Mouse (Mus musculus) MEL (cell line): ENCODE results near the gene Asb7. TPM values are rescaled to one million over a fixed set of nuclear protein-coding genes. Genes with fewer than 3 reads are reported as not detected.

Source experiments
- DNase-seq: peaks from one replicate; pipeline ENCODE4 v3.0.0; 2011; ENCODE audit warnings: low read depth, low spot score
- H3K27ac ChIP-seq: 2 replicates; pipeline ENCODE4 v1.5.1; 2012; ENCODE audit warnings: low read depth, mild to moderate bottlenecking, control low read depth, low read length, moderate library complexity; ENCODE audit not compliant: control insufficient read depth
- H3K27me3 ChIP-seq, 2 experiments: fragments of 150-350 bp in 1 of 2; sonication (generic) in 1 of 2; 2 replicates each; pipeline ENCODE4 v1.6.1; 2012; ENCODE audit warnings: low read length in 2 of 2, mild to moderate bottlenecking in 2 of 2, improper control_type of control experiment in 1 of 2, moderate library complexity in 1 of 2; ENCODE audit not compliant: insufficient read depth in 2 of 2, control insufficient read depth in 1 of 2
- H3K36me3 ChIP-seq, 2 experiments: 2 replicates each; pipeline ENCODE4 v1.6.1; 2012 to 2014; ENCODE audit warnings: low read length in 2 of 2, improper control_type of control experiment in 1 of 2, inconsistent platforms in 1 of 2, mild to moderate bottlenecking in 1 of 2; ENCODE audit not compliant: insufficient read depth in 2 of 2, control insufficient read depth in 1 of 2
- H3K4me1 ChIP-seq, 2 experiments: fragments of 150-350 bp in 1 of 2; sonication (generic) in 1 of 2; 2 replicates each; pipeline ENCODE4 v1.6.1; 2012; ENCODE audit warnings: low read length in 2 of 2, improper control_type of control experiment in 1 of 2, mild to moderate bottlenecking in 1 of 2; ENCODE audit not compliant: insufficient read depth in 2 of 2, control insufficient read depth in 1 of 2
- H3K4me3 ChIP-seq, 2 experiments: fragments of 150-350 bp in 1 of 2; sonication (generic) in 1 of 2; 2 replicates each; pipeline ENCODE4 v1.5.1; 2012; ENCODE audit warnings: low read depth in 2 of 2, low read length in 2 of 2, mild to moderate bottlenecking in 2 of 2, moderate library complexity in 2 of 2, control low read depth in 1 of 2, improper control_type of control experiment in 1 of 2; ENCODE audit not compliant: control insufficient read depth in 1 of 2, insufficient read depth in 1 of 2
- H3K79me2 ChIP-seq: 2 replicates; pipeline ENCODE4 v1.6.1; 2012; ENCODE audit warnings: mild to moderate bottlenecking, low read length, moderate library complexity; ENCODE audit not compliant: control insufficient read depth, poor library complexity, insufficient read depth
- H3K9ac ChIP-seq: 2 replicates; pipeline ENCODE4 v1.6.1; 2012; ENCODE audit warnings: low read depth, mild to moderate bottlenecking, control low read depth, low read length, moderate library complexity; ENCODE audit not compliant: control insufficient read depth, poor library complexity, severe bottlenecking
- H3K9me3 ChIP-seq: fragments of 150-350 bp; sonication (generic); replicated peaks from 2 replicates; pipeline ENCODE4 v1.6.1; 2012; ENCODE audit warnings: mild to moderate bottlenecking, low read length, improper control_type of control experiment, moderate library complexity; ENCODE audit not compliant: insufficient read depth
- BHLHE40 ChIP-seq: IDR thresholded peaks from 2 replicates; pipeline ENCODE4 v1.6.1; 2012; ENCODE audit warnings: low read depth, mild to moderate bottlenecking, inconsistent platforms, low read length, improper control_type of control experiment, borderline replicate concordance
- CHD2 ChIP-seq: IDR thresholded peaks from 2 replicates; pipeline ENCODE4 v1.6.1; 2011; ENCODE audit warnings: low read length, improper control_type of control experiment
- CTCF ChIP-seq, 3 experiments: IDR thresholded peaks in 2 of 3; conservative IDR thresholded peaks in 1 of 3; 2 replicates each; pipeline ENCODE4 v1.5.1; 2011 to 2012; ENCODE audit warnings: low read length in 3 of 3, low read depth in 2 of 3, mild to moderate bottlenecking in 2 of 3, improper control_type of control experiment in 1 of 3, inconsistent platforms in 1 of 3, mixed read lengths in 1 of 3, moderate library complexity in 1 of 3; ENCODE audit not compliant: control insufficient read depth in 1 of 3, insufficient read depth in 1 of 3, poor library complexity in 1 of 3, severe bottlenecking in 1 of 3
- E2F4 ChIP-seq: IDR thresholded peaks from 2 replicates; pipeline ENCODE4 v1.6.1; 2011; ENCODE audit warnings: low read depth, low read length, improper control_type of control experiment, borderline replicate concordance
- ELF1 ChIP-seq: IDR thresholded peaks from 2 replicates; pipeline ENCODE4 v1.6.1; 2014; ENCODE audit warnings: low read depth, mild to moderate bottlenecking, inconsistent platforms, low read length, improper control_type of control experiment, moderate library complexity
- GATA1 ChIP-seq: IDR thresholded peaks from 2 replicates; pipeline ENCODE4 v1.6.1; 2011; ENCODE audit warnings: low read depth, low read length, improper control_type of control experiment
- HCFC1 ChIP-seq: IDR thresholded peaks from 2 replicates; pipeline ENCODE4 v1.6.1; 2012; ENCODE audit warnings: low read depth, mild to moderate bottlenecking, inconsistent platforms, low read length, improper control_type of control experiment, moderate library complexity
- JUND ChIP-seq: IDR thresholded peaks from 2 replicates; pipeline ENCODE4 v1.6.1; 2011; ENCODE audit warnings: low read depth, mild to moderate bottlenecking, improper control_type of control experiment, low read length
- KAT2A ChIP-seq: conservative IDR thresholded peaks from 2 replicates; pipeline ENCODE4 v1.6.1; 2012; ENCODE audit warnings: low read depth, low read length, improper control_type of control experiment, inconsistent platforms
- MAFK ChIP-seq: IDR thresholded peaks from 2 replicates; pipeline ENCODE4 v1.6.1; 2011; ENCODE audit warnings: low read depth, mild to moderate bottlenecking, low read length, improper control_type of control experiment, borderline replicate concordance
- MAZ ChIP-seq: IDR thresholded peaks from 2 replicates; pipeline ENCODE4 v1.6.1; 2012; ENCODE audit warnings: low read depth, mild to moderate bottlenecking, inconsistent platforms, low read length, improper control_type of control experiment
- MYC ChIP-seq: IDR thresholded peaks from 2 replicates; pipeline ENCODE4 v1.6.1; 2011; ENCODE audit warnings: low read depth, mild to moderate bottlenecking, low read length, improper control_type of control experiment, moderate library complexity
- NELFE ChIP-seq: IDR thresholded peaks from 2 replicates; pipeline ENCODE4 v1.6.1; 2011; ENCODE audit warnings: low read depth, low read length, improper control_type of control experiment
- RCOR1 ChIP-seq: IDR thresholded peaks from 2 replicates; pipeline ENCODE4 v1.6.1; 2012; ENCODE audit warnings: low read depth, mild to moderate bottlenecking, inconsistent platforms, low read length, improper control_type of control experiment
- SIN3A ChIP-seq: IDR thresholded peaks from 2 replicates; pipeline ENCODE4 v1.6.1; 2012; ENCODE audit warnings: low read length, improper control_type of control experiment, inconsistent platforms
- SMC3 ChIP-seq: IDR thresholded peaks from 2 replicates; pipeline ENCODE4 v1.6.1; 2011; ENCODE audit warnings: low read depth, low read length, improper control_type of control experiment
- TAL1 ChIP-seq: IDR thresholded peaks from 2 replicates; pipeline ENCODE4 v1.6.1; 2012; ENCODE audit warnings: mild to moderate bottlenecking, inconsistent platforms, low read length, moderate library complexity, mixed read lengths
- ZKSCAN1 ChIP-seq: IDR thresholded peaks from 2 replicates; pipeline ENCODE4 v1.6.1; 2012; ENCODE audit warnings: low read depth, mild to moderate bottlenecking, inconsistent platforms, low read length, improper control_type of control experiment, moderate library complexity
- ZMIZ1 ChIP-seq: IDR thresholded peaks from 2 replicates; pipeline ENCODE4 v1.6.1; 2012; ENCODE audit warnings: low read depth, mild to moderate bottlenecking, inconsistent platforms, low read length, improper control_type of control experiment, moderate library complexity
- polyA plus RNA-seq, 2 experiments: library from polyadenylated mRNA; stranded (reverse) in 1 of 2; unstranded in 1 of 2; fragments of >175 nt in 1 of 2; fragments of >200 nt in 1 of 2; gene quantifications; 2 replicates each; pipeline versions ENCODE4 v1.2.1 to v1.2.4; 2012; ENCODE audit warnings: low replicate concordance in 2 of 2, low read depth in 1 of 2; ENCODE audit not compliant: insufficient read length in 2 of 2, insufficient read depth in 1 of 2, missing spikeins in 1 of 2
- total RNA-seq: library from RNA; depleted of rRNA; stranded (reverse); fragments of 300-350 nt; gene quantifications from 2 replicates; pipeline ENCODE4 v1.2.3, GENCODE M21; 2012

The Asb7 gene
- total and polyA plus RNA-seq, 3 experiments, result 7.1 to 12.5 TPM; not detected in 1

DNA sequence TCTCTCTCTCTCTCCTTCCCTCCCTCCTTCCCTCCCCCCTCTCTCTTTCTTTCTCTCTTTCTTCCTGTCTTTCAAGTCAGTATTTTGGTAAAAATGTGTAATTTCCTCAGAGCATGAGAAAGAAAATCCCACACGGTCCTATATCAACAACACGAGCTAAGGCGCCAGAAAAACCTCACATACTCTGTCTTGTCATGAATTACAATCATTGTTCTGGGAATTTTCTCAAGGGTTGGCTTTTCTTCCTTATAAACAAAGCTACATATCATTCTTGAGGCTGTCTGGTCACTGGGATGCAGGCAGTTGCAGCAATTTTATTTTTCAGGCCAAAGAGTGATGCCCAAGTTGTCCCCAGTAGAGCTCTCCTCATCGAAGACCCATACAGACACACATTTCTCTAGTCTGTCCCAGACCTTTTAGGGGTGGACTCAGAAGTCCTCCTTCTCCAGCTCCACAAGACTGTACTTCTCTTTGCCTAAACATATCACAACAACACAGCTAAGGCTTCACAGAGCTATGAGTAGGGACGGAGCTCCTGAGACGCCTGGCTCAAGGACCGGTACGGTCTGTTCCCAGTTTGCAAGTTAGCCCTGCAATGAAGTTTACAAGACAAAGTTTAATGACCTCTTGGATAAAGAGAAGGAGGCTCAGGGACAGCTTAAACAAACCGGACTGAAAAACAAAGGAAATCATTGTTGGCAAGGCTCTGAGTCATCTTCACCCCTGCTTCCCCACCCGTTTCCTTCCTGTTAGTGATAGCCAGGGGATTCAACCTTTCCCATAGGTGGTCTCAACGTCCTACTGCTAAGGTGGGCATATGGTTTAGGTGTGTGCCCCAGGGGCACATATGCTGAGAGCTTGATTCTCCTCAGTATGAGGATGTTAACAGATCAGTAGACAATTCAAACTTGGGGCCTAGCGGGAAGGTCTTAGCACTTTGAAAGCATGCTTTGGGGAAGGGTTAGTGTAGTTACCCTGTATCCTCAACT lies 88.5 kb downstream of the Asb7 start:
- no peak overlapping the region for H3K9ac ChIP-seq
- H3K79me2 ChIP-seq, result no peaks in the 10 kb centered on the region
- TF ChIP-seq RCOR1 (no peak), GATA1 (peak; percentile 13; the same call in 1 of the 2 replicates)
- H3K9me3 ChIP-seq, result no peaks in the 10 kb centered on the region
- no peak overlapping the region for H3K4me3 ChIP-seq
- H3K27me3 ChIP-seq, result peaks cover 0 to 4% of the 10 kb centered on the region in 2 experiments; a peak in 2 of 4 replicates
- H3K27ac ChIP-seq, result no peak overlapping the region
- no peak for DNase-seq
- H3K4me1 ChIP-seq, result peaks cover 0 to 4% of the 10 kb centered on the region in 2 experiments; a peak in 1 of 4 replicates
- no peaks in the 10 kb centered on the region for H3K36me3 ChIP-seq

DNA sequence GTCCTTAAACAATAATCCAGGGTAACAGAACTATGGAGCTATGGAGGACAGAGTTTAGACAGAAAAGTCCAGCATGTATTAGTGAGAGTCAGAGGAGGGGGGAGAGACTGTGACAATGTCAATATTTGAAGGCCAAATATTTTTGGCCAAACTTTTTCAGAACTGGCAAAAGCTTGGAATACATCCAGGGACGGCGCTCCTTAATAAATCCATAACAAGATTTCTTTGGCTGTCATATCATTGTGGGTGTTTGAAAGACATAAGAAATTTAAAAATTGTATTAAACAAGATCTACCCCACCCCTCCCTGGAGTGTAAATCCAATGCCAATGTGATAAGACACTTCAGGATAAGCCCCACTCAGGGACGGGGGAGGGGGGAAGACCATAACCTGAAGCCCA lies 89.3 kb downstream of the Asb7 start:
- H3K27ac ChIP-seq, result no peak overlapping the region

DNA sequence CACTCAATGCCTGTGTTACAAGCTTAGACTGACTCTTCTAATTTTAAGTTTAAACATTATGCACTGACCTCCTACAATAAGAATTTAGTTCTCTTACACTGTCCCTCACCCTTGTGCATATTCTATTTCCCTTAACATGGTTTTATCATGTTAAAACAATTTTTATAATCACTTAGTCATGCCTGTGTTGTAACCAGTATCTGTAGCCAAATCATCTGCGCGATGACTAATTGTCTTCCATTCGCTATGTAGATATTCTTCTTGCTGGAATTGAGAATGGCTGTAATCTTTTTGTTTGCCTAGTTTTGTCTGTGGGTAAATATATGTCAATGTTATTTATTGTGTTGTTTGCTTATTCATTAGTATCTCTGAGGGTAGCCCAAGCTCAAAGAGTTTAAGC lies 91.5 kb downstream of the Asb7 start:
- Histone ChIP-seq H3K27me3 (peaks cover 6% of the 10 kb centered on the region in 2 experiments; a peak in 3 of 4 replicates), H3K36me3 (no peaks in the 10 kb centered on the region), H3K27ac (no peak overlapping the region), H3K79me2 (no peaks in the 10 kb centered on the region), H3K4me3 (no peak overlapping the region), H3K9me3 (no peaks in the 10 kb centered on the region), H3K4me1 (peaks cover 0 to 4% of the 10 kb centered on the region in 2 experiments; a peak in 1 of 4 replicates), H3K9ac (no peak overlapping the region)
- no peak for TF ChIP-seq ZMIZ1
- no peak for DNase-seq

More for the DNA sequence above, 89.3 kb downstream of the Asb7 start:
- Histone ChIP-seq H3K4me1 (peaks cover 0 to 4% of the 10 kb centered on the region in 2 experiments; a peak in 1 of 4 replicates), H3K79me2 (no peaks in the 10 kb centered on the region), H3K4me3 (no peak overlapping the region), H3K9me3 (no peaks in the 10 kb centered on the region), H3K27me3 (peaks cover 3 to 5% of the 10 kb centered on the region in 2 experiments; a peak in 3 of 4 replicates), H3K9ac (no peak overlapping the region), H3K36me3 (no peaks in the 10 kb centered on the region)
- no peak for TF ChIP-seq MAZ
- no peak for TF ChIP-seq JUND
- TF ChIP-seq ELF1, result no peak
- TF ChIP-seq HCFC1, result no peak
- TF ChIP-seq KAT2A, result no peak
- TF ChIP-seq CHD2, result no peak
- no peak for TF ChIP-seq BHLHE40
- no peak for TF ChIP-seq SMC3
- no peak for TF ChIP-seq E2F4
- no peak for TF ChIP-seq SIN3A
- no peak for TF ChIP-seq ZMIZ1
- TF ChIP-seq NELFE, result no peak
- no peak for TF ChIP-seq MAFK
- TF ChIP-seq CTCF (IDR thresholded peaks at IDR 0.05 in 2 of 3, conservative IDR thresholded peaks at IDR 0.05 in 1 of 3; ENCODE audit: control insufficient read depth in 1 of 3, insufficient read depth in 1 of 3, low read depth in 2 of 3, low read length in 3 of 3, poor library complexity in 1 of 3, severe bottlenecking in 1 of 3), result no peak
- no peak for TF ChIP-seq MYC
- no peak for TF ChIP-seq ZKSCAN1
- no peak for TF ChIP-seq GATA1
- no peak for TF ChIP-seq TAL1
- no peak for DNase-seq
